Mouse (Mus musculus): ENCODE results near the gene Usp13. TPM values are rescaled to one million over a fixed set of nuclear protein-coding genes. Genes with fewer than 3 reads are reported as not detected.

Gene Usp13
- polyA plus RNA-seq, 1 experiment from 2014 or later, result 7.6 TPM

DNA sequence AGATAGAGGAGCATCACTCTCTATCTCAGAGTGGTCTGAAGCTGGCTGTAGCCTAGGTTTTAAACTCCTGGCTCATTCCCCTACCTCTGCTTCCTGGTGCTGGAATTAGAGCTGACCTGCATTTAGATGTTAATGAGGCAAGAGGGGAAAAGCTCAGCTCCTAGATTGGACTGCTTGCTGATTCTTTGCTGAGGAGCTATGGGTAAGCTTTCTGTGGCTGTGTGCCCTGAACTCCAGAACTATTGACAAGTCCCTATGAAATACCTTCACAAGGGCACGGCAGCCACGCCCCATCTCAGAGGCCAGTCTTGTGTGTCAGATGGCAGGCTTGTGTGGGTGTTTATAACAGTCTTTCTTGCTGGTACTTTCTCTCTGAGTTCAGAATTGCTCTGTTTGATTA, 16.5 kb downstream of the Usp13 start:
- no peak overlapping the region for H3K4me3 ChIP-seq (ENCODE audit: low read depth, low read length)
- no peak overlapping the region for H3K4me2 ChIP-seq (ENCODE audit: low read depth)
- H3K27me3 ChIP-seq (ENCODE audit: control insufficient read depth, insufficient read depth, low read length), result no peaks in the 10 kb centered on the region
- WGBS, result 57% methylated on average over 2 of the region's 2 CpGs
- H3K9me3 ChIP-seq (ENCODE audit: control insufficient read depth, low read length), result no peaks in the 10 kb centered on the region
- no peak overlapping the region for H3K27ac ChIP-seq (ENCODE audit: low read depth, low read length)
- H3K9ac ChIP-seq (ENCODE audit: low read length), result no peak overlapping the region
- no peak for ATAC-seq (ENCODE audit: insufficient read depth, low FRiP score, low TSS enrichment)
- no peaks in the 10 kb centered on the region for H3K4me1 ChIP-seq (ENCODE audit: control insufficient read depth, insufficient read depth, low read length)
- no peaks in the 10 kb centered on the region; the same call in 1 of the 2 replicates for H3K36me3 ChIP-seq (ENCODE audit: control insufficient read depth, insufficient read depth, low read length)
- no peak for DNase-seq (ENCODE audit: low spot score)

DNA sequence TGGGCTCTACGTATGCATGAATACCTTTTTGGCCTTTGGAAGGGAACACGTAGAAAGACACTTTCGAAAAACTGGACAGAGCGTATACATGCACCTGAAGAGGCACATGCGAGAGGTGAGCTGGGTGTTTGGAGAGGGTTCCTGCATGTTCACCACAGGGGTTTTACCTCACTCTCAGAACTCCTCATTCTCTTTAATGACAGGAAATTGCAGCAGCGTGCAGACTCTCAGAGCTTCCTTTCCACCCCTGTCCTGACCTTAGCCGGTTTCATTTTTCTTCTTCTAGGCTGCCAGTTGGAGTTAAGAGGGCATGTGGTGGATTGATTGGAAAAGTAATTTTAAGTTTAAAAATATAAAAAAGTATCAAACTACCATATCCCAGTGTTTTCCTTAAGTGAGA, 20.5 kb downstream of the Usp13 start:
- no peak for ATAC-seq (ENCODE audit: insufficient read depth, low FRiP score, low TSS enrichment)
- Histone ChIP-seq H3K4me2 (ENCODE audit: low read depth) (no peak overlapping the region), H3K27ac (ENCODE audit: low read depth, low read length) (no peak overlapping the region), H3K4me1 (ENCODE audit: control insufficient read depth, insufficient read depth, low read length) (no peaks in the 10 kb centered on the region), H3K9me3 (ENCODE audit: control insufficient read depth, low read length) (no peaks in the 10 kb centered on the region), H3K36me3 (ENCODE audit: control insufficient read depth, insufficient read depth, low read length) (no peaks in the 10 kb centered on the region; the same call in 1 of the 2 replicates), H3K9ac (ENCODE audit: low read length) (no peak overlapping the region), H3K4me3 (ENCODE audit: low read depth, low read length) (no peak overlapping the region), H3K27me3 (ENCODE audit: control insufficient read depth, insufficient read depth, low read length) (no peaks in the 10 kb centered on the region)
- no peak for DNase-seq (ENCODE audit: low spot score)
- WGBS, result 89% methylated on average over 7 of the region's 7 CpGs

DNA sequence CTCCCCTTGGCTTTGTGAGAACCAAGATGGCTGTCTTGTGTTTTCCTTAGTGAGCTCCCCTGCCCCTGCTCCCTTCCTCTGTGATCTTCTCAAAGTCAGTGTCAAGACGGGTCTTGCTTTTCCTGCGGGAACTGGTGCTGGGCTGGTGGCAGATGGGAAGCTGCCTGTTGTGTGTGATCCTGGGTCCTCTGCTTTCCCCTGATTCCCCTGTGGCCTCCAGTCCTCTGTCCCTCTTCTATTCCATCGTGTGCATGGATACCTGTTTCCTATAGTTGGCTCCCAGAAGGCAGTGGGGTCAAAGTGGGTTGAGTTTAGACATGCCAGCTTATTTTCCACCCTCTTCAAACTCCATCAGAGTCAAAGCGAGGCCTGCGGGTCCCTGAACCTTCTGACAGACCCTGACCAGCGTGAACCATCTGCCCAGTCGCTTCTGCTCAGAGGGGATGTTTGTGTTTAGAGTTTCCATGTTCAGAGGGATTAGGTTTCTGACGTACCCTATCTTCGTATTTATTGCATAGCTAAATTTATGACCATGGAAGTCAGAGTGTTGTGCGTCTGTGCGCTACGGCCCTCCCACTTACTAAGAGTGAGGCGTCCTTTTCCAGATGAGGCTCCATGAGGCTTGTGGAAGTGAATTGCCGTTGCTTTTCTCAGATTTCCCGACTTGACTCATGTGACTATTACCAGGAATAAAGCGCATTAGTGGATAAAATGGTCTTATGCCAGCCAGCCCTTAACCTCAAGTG, 39.2 kb downstream of the Usp13 start:
- Histone ChIP-seq H3K9me3 (ENCODE audit: control insufficient read depth, low read length) (no peaks in the 10 kb centered on the region), H3K9ac (ENCODE audit: low read length) (no peak overlapping the region), H3K27me3 (ENCODE audit: control insufficient read depth, insufficient read depth, low read length) (no peaks in the 10 kb centered on the region), H3K27ac (ENCODE audit: low read depth, low read length) (no peak overlapping the region), H3K4me2 (ENCODE audit: low read depth) (no peak overlapping the region), H3K36me3 (ENCODE audit: control insufficient read depth, insufficient read depth, low read length) (no peaks in the 10 kb centered on the region), H3K4me3 (ENCODE audit: low read depth, low read length) (no peak overlapping the region), H3K4me1 (ENCODE audit: control insufficient read depth, insufficient read depth, low read length) (no peaks in the 10 kb centered on the region)
- ATAC-seq (ENCODE audit: insufficient read depth, low FRiP score, low TSS enrichment), result no peak
- 78% methylated on average over 16 of the region's 16 CpGs for WGBS
- DNase-seq (ENCODE audit: low spot score), result no peak

DNA sequence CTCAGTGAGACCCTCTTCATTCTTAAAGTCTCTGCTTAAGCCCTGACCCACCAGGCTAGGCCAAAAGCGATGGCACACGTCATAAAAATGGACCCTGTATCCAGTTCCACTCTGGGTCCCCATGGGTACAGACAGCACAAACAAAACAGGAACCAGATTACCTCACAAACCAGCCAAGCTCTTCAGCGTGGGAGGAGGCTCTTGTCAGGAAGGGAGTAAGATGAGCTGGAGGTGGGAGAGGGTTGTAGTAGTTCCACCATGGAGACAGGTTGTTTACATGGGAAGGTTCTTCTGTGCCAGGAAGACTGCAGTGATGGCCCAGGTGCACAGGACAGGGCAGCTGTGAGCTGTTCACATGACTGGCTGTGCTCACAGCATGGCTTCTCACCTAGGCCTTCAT, 53.7 kb downstream of the Usp13 start:
- ATAC-seq (ENCODE audit: insufficient read depth, low FRiP score, low TSS enrichment), result no peak
- Histone ChIP-seq H3K4me1 (ENCODE audit: control insufficient read depth, insufficient read depth, low read length) (no peaks in the 10 kb centered on the region), H3K9ac (ENCODE audit: low read length) (no peak overlapping the region), H3K4me2 (ENCODE audit: low read depth) (no peak overlapping the region), H3K9me3 (ENCODE audit: control insufficient read depth, low read length) (no peaks in the 10 kb centered on the region), H3K4me3 (ENCODE audit: low read depth, low read length) (no peak overlapping the region), H3K27me3 (ENCODE audit: control insufficient read depth, insufficient read depth, low read length) (no peaks in the 10 kb centered on the region), H3K36me3 (ENCODE audit: control insufficient read depth, insufficient read depth, low read length) (no peaks in the 10 kb centered on the region), H3K27ac (ENCODE audit: low read depth, low read length) (no peak overlapping the region)
- 89% methylated on average over 3 of the region's 3 CpGs for WGBS
- no peak for DNase-seq (ENCODE audit: low spot score)

DNA sequence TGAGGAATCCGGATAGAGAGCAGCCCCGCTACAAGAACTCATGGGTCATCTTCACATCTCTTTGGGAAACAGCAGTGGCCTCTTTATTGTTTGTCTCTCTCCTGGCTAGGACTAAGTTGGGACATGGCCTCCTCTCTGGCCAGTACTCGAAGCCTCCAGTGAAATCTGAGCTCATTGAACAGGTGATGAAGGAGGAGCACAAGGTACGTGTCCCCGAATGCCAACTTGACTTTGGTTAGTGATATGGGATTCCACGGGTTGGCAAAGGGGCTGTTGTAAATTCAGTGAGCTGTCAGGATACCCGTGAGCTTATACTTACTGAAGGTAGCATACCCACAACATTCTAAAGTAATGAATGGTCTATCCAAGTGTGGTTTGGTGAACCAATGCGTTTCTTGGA, 69.0 kb downstream of the Usp13 start:
- Histone ChIP-seq H3K4me3 (ENCODE audit: low read depth, low read length) (no peak overlapping the region), H3K36me3 (ENCODE audit: control insufficient read depth, insufficient read depth, low read length) (peaks cover 2% of the 10 kb centered on the region; the same call in 1 of the 2 replicates), H3K9ac (ENCODE audit: low read length) (no peak overlapping the region), H3K27ac (ENCODE audit: low read depth, low read length) (no peak overlapping the region), H3K27me3 (ENCODE audit: control insufficient read depth, insufficient read depth, low read length) (no peaks in the 10 kb centered on the region), H3K4me1 (ENCODE audit: control insufficient read depth, insufficient read depth, low read length) (no peaks in the 10 kb centered on the region), H3K4me2 (ENCODE audit: low read depth) (no peak overlapping the region), H3K9me3 (ENCODE audit: control insufficient read depth, low read length) (no peaks in the 10 kb centered on the region)
- WGBS, result 91% methylated on average over 8 of the region's 8 CpGs
- no peak for ATAC-seq (ENCODE audit: insufficient read depth, low FRiP score, low TSS enrichment)
- DNase-seq (ENCODE audit: low spot score), result no peak

DNA sequence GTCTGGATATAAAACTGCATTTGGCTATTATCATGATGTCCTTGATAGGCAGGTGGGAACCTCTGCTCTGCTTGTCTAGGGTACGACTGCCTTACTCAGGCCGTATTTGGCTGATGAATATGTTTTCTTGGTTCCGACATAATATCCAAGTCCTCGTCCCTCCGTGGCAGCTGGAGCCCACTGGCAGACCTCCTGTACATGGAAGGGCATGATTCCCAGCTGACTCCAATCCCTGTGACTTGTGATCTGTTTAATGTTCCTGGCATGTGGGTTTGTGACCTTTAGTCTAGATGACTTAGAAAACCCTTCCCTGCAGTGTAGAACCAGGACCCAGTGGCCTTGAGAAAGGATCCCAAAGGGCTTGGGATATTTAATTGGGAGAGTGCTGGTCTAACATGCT, 71.5 kb downstream of the Usp13 start:
- no peak overlapping the region for H3K4me3 ChIP-seq (ENCODE audit: low read depth, low read length)
- no peak overlapping the region for H3K27ac ChIP-seq (ENCODE audit: low read depth, low read length)
- WGBS, result 97% methylated on average over 5 of the region's 5 CpGs
- ATAC-seq (ENCODE audit: insufficient read depth, low FRiP score, low TSS enrichment) (no peak), DNase-seq (ENCODE audit: low spot score) (no peak)
- H3K27me3 ChIP-seq (ENCODE audit: control insufficient read depth, insufficient read depth, low read length), result no peaks in the 10 kb centered on the region
- no peak overlapping the region for H3K9ac ChIP-seq (ENCODE audit: low read length)
- H3K4me2 ChIP-seq (ENCODE audit: low read depth), result no peak overlapping the region
- no peaks in the 10 kb centered on the region for H3K4me1 ChIP-seq (ENCODE audit: control insufficient read depth, insufficient read depth, low read length)
- H3K36me3 ChIP-seq (ENCODE audit: control insufficient read depth, insufficient read depth, low read length), result no peaks in the 10 kb centered on the region
- H3K9me3 ChIP-seq (ENCODE audit: control insufficient read depth, low read length), result no peaks in the 10 kb centered on the region

DNA sequence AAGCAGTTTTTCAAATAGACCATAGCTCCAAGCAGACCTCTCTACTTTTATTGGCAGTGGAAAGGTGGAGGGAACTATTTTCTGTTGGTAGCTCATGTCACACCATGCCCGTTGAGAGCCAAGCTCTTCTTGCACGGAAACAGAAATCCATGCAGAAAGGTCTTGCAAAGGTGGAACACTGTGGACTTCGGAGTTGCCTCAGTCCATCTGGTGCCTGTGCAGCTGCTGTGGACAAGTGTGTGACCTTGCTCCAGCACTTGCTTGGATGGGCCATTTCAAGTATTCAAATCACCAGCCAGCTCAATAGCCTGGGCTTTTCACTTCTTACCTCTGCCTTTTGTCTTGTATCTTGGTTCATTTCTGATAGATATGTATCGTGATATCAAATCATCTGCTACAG, 72.8 kb downstream of the Usp13 start:
- Histone ChIP-seq H3K4me2 (ENCODE audit: low read depth) (no peak overlapping the region), H3K9me3 (ENCODE audit: control insufficient read depth, low read length) (no peaks in the 10 kb centered on the region), H3K27me3 (ENCODE audit: control insufficient read depth, insufficient read depth, low read length) (no peaks in the 10 kb centered on the region), H3K4me1 (ENCODE audit: control insufficient read depth, insufficient read depth, low read length) (no peaks in the 10 kb centered on the region), H3K36me3 (ENCODE audit: control insufficient read depth, insufficient read depth, low read length) (no peaks in the 10 kb centered on the region), H3K9ac (ENCODE audit: low read length) (no peak overlapping the region), H3K4me3 (ENCODE audit: low read depth, low read length) (no peak overlapping the region), H3K27ac (ENCODE audit: low read depth, low read length) (no peak overlapping the region)
- no peak for ATAC-seq (ENCODE audit: insufficient read depth, low FRiP score, low TSS enrichment)
- DNase-seq (ENCODE audit: low spot score), result no peak
- 94% methylated on average over 4 of the region's 4 CpGs for WGBS

DNA sequence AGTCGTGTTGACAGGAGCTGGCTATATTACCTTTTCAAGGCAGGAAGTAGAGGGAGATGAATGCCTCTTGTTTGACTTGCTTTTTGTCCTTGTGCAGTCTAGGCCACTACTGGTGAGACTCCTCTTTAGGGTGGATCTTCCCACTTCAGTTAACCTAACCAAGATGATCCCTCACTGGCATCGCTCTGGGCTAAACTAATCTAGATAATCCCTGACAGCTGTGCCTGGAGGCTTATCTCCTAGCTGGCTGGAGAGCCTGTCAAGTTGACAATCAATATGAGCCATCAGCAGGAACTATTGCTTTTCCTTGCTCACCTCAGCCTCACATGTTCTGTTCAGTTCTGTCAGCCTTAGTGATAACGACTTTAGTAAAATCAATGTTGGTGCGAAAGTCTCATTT, 86.1 kb downstream of the Usp13 start:
- Histone ChIP-seq H3K27me3 (ENCODE audit: control insufficient read depth, insufficient read depth, low read length) (no peaks in the 10 kb centered on the region), H3K27ac (ENCODE audit: low read depth, low read length) (no peak overlapping the region), H3K4me2 (ENCODE audit: low read depth) (no peak overlapping the region), H3K4me1 (ENCODE audit: control insufficient read depth, insufficient read depth, low read length) (no peaks in the 10 kb centered on the region), H3K4me3 (ENCODE audit: low read depth, low read length) (no peak overlapping the region), H3K9ac (ENCODE audit: low read length) (no peak overlapping the region), H3K36me3 (ENCODE audit: control insufficient read depth, insufficient read depth, low read length) (no peaks in the 10 kb centered on the region), H3K9me3 (ENCODE audit: control insufficient read depth, low read length) (no peaks in the 10 kb centered on the region)
- DNase-seq (ENCODE audit: low spot score), result no peak
- WGBS, result 71% methylated on average over 4 of the region's 4 CpGs
- no peak for ATAC-seq (ENCODE audit: insufficient read depth, low FRiP score, low TSS enrichment)

DNA sequence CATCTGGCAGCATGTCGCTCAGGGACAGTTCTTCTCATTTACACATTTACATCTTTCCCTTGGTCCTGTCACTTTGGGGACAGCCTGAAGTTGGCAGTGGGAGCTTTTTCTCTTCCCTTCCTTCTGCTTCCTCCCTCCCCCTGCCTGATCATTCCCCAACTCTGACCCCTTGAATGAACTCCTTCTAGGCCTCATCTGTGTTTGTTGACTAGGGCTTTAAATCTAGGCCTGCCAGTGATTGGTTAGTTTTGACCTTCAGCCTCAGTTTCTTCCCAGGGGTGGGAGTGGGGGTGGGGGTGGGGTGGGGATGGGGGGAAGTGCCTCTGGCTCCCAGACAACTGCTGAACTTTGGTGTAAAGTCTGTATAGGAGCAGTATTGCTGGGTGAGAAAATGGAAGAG, 87.3 kb downstream of the Usp13 start:
- no peaks in the 10 kb centered on the region for H3K27me3 ChIP-seq (ENCODE audit: control insufficient read depth, insufficient read depth, low read length)
- H3K36me3 ChIP-seq (ENCODE audit: control insufficient read depth, insufficient read depth, low read length), result no peaks in the 10 kb centered on the region
- H3K9me3 ChIP-seq (ENCODE audit: control insufficient read depth, low read length), result no peaks in the 10 kb centered on the region
- no peak overlapping the region for H3K4me3 ChIP-seq (ENCODE audit: low read depth, low read length)
- ATAC-seq (ENCODE audit: insufficient read depth, low FRiP score, low TSS enrichment), result no peak
- WGBS, result 78% methylated on average over 1 of the region's 1 CpGs
- H3K9ac ChIP-seq (ENCODE audit: low read length), result no peak overlapping the region
- no peak overlapping the region for H3K27ac ChIP-seq (ENCODE audit: low read depth, low read length)
- no peak for DNase-seq (ENCODE audit: low spot score)
- no peaks in the 10 kb centered on the region for H3K4me1 ChIP-seq (ENCODE audit: control insufficient read depth, insufficient read depth, low read length)
- no peak overlapping the region for H3K4me2 ChIP-seq (ENCODE audit: low read depth)

All from neural tube, embryonic 11.5 days (tissue).